ENCODE assay signal across 14 mouse cellular contexts in the genomic region with DNA sequence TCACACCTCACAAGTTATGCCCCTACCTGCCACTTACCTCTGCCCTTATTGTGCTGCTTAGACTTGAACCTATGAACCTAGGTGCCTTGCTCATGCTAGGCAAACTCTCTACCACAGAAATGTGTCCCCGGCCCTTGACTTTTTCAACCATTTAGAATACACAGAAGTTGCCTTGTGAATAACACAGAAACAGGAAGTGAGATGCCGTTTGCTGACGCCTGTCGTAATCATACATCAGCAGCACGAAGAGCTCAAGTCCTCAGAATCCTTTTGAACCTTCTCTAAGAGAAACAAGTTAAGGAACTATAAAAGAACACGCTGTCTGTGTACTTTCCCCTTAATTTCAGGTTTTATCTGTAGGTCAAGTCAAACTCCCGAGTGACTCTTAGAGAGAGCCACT. TPM values are rescaled to one million over a fixed set of nuclear protein-coding genes. Genes with fewer than 3 reads are reported as not detected.
A peak's percentile ranks its signal among the peaks of the same experiment; 100 is the strongest.
DNase-seq lines count a peak whose midpoint lies in the region; ATAC-seq lines count a peak whose summit lies in the region.
"Had no signal": no experiment of that assay in that cellular context is flagged by ENCODE, and none has a peak within 500 bp of the region (broad histone marks: within the 10 kb centered on the region; RNA-seq: fewer than 3 reads in every experiment).

No protein-coding gene starts in this region.

- intact Hi-C loops in left cerebral cortex, postnatal 14 days (cut with DNase I): no loop called here

- ATAC-seq in megakaryocyte, adult 5-6 weeks (ENCODE audit: poor library complexity, severe bottlenecking): peak; percentile 97
- ATAC-seq: forebrain, embryonic 15.5 days; intestine, embryonic 16.5 days had no signal

- peak; percentile 13 for DNase-seq in thymus, postnatal 25 days
- DNase-seq in thymus, adult 18-20 months: no peak
- peak; percentile 54 for DNase-seq in T-cell, adult 2 months (ENCODE audit: low spot score)
- DNase-seq in left cerebral cortex, postnatal 14 days (ENCODE audit: low spot score in 2 of 2): no peak
- no peak for DNase-seq in adrenal gland, postnatal 25 days
- DNase-seq in left cerebral cortex, adult 9 months (ENCODE audit: low spot score in 2 of 2): no peak
- DNase-seq: adrenal gland, postnatal 10 days; cerebellum, adult 9-11 months; heart, adult 18-20 months; kidney, postnatal 36 days; spleen, adult 18-20 months had no signal

RNA-seq across cellular contexts. Expression of gene Jak2, which starts 41.7 kb away (rescaled TPM):
- total RNA-seq in megakaryocyte, adult 5-6 weeks (2015): 74.6 and 82.1 TPM in 2 replicates
- 80.8 and 83.2 TPM in 2 replicates for total RNA-seq in megakaryocyte, adult 5-6 weeks (2017)
- total RNA-seq in left cerebral cortex, postnatal 14 days (2021): 10 to 100 TPM; 24.1 to 27.8 TPM
- total RNA-seq in adrenal gland, postnatal 25 days (2021): 23.7 and 26.5 TPM in 2 replicates

Comparison
In these comparisons a context has a peak if more than half of its experiments do, and no peak if none do; other contexts are left out.
1. DNase-seq: peak in thymus, postnatal 25 days (single experiment) and T-cell, adult 2 months (single experiment); none in thymus, adult 18-20 months (0 of 2), left cerebral cortex, postnatal 14 days (0 of 2), adrenal gland, postnatal 25 days (single experiment) and left cerebral cortex, adult 9 months (0 of 2).